Mouse (Mus musculus): ENCODE data around the gene Oas1f. TPM values are rescaled to one million over a fixed set of nuclear protein-coding genes. Genes with fewer than 3 reads are reported as not detected.
"Not testable (repeated sequence)": the region's sequence is repeated elsewhere in the genome, so short reads cannot be mapped to it uniquely, and the experiment has no call there.

The Oas1f gene
- polyA plus RNA-seq, 1 experiment from 2014 or later: 0.08 TPM

- no peak overlapping the region for H3K4me2 ChIP-seq
- H3K9me3 ChIP-seq (ENCODE audit: control insufficient read depth, low read length): no peaks in the 10 kb centered on the region
- WGBS: 87% methylated on average over 11 of the region's 11 CpGs
- ATAC-seq (ENCODE audit: low FRiP score) (no peak), DNase-seq (ENCODE audit: low spot score, missing footprints) (no peak)
- H3K4me1 ChIP-seq (ENCODE audit: control insufficient read depth, insufficient read depth, low read length): no peaks in the 10 kb centered on the region
- H3K9ac ChIP-seq (ENCODE audit: low read length): no peak overlapping the region
- H3K36me3 ChIP-seq (ENCODE audit: control insufficient read depth, insufficient read depth, low read length): no peaks in the 10 kb centered on the region
- H3K4me3 ChIP-seq (ENCODE audit: low read depth, low read length): no peak overlapping the region
- no peaks in the 10 kb centered on the region for H3K27me3 ChIP-seq (ENCODE audit: control insufficient read depth, insufficient read depth, low read length)
- no peak overlapping the region for H3K27ac ChIP-seq (ENCODE audit: low read depth, low read length)
Observed at GRCm38 (mm10) chr5:120895231-120895900, 48.2 kb downstream of the Oas1f start.

GRCm38 (mm10) chr5:120898307-120898706, 51.1 kb downstream of the Oas1f start:
- 90% methylated on average over 6 of the region's 6 CpGs for WGBS
- ATAC-seq (ENCODE audit: low FRiP score) (no peak), DNase-seq (ENCODE audit: low spot score, missing footprints) (no peak)

GRCm38 (mm10) chr5:120898726-120899125, 51.6 kb downstream of the Oas1f start:
- Histone ChIP-seq H3K9me3 (ENCODE audit: control insufficient read depth, low read length) (no peaks in the 10 kb centered on the region), H3K27ac (ENCODE audit: low read depth, low read length) (no peak overlapping the region)

More at GRCm38 (mm10) chr5:120898307-120898706, 51.1 kb downstream of the Oas1f start:
- Histone ChIP-seq H3K4me2 (no peak overlapping the region), H3K36me3 (ENCODE audit: control insufficient read depth, insufficient read depth, low read length) (no peaks in the 10 kb centered on the region), H3K4me3 (ENCODE audit: low read depth, low read length) (no peak overlapping the region), H3K27me3 (ENCODE audit: control insufficient read depth, insufficient read depth, low read length) (no peaks in the 10 kb centered on the region), H3K9me3 (ENCODE audit: control insufficient read depth, low read length) (no peaks in the 10 kb centered on the region), H3K27ac (ENCODE audit: low read depth, low read length) (no peak overlapping the region), H3K4me1 (ENCODE audit: control insufficient read depth, insufficient read depth, low read length) (no peaks in the 10 kb centered on the region), H3K9ac (ENCODE audit: low read length) (no peak overlapping the region)

GRCm38 (mm10) chr5:120900666-120901065, 53.5 kb downstream of the Oas1f start:
- Histone ChIP-seq H3K4me1 (ENCODE audit: control insufficient read depth, insufficient read depth, low read length) (no peaks in the 10 kb centered on the region), H3K36me3 (ENCODE audit: control insufficient read depth, insufficient read depth, low read length) (no peaks in the 10 kb centered on the region), H3K4me2 (no peak overlapping the region), H3K9me3 (ENCODE audit: control insufficient read depth, low read length) (no peaks in the 10 kb centered on the region), H3K9ac (ENCODE audit: low read length) (no peak overlapping the region), H3K27ac (ENCODE audit: low read depth, low read length) (no peak overlapping the region), H3K27me3 (ENCODE audit: control insufficient read depth, insufficient read depth, low read length) (no peaks in the 10 kb centered on the region), H3K4me3 (ENCODE audit: low read depth, low read length) (no peak overlapping the region)
- 47% methylated on average over 1 of the region's 1 CpGs for WGBS
- no peak for DNase-seq (ENCODE audit: low spot score, missing footprints)
- ATAC-seq (ENCODE audit: low FRiP score): no peak

More at GRCm38 (mm10) chr5:120898726-120899125, 51.6 kb downstream of the Oas1f start:
- Histone ChIP-seq H3K4me2 (no peak overlapping the region), H3K4me3 (ENCODE audit: low read depth, low read length) (no peak overlapping the region), H3K9ac (ENCODE audit: low read length) (no peak overlapping the region), H3K36me3 (ENCODE audit: control insufficient read depth, insufficient read depth, low read length) (no peaks in the 10 kb centered on the region), H3K27me3 (ENCODE audit: control insufficient read depth, insufficient read depth, low read length) (no peaks in the 10 kb centered on the region), H3K4me1 (ENCODE audit: control insufficient read depth, insufficient read depth, low read length) (no peaks in the 10 kb centered on the region)
- DNase-seq (ENCODE audit: low spot score, missing footprints): no peak
- no peak for ATAC-seq (ENCODE audit: low FRiP score)

- Histone ChIP-seq H3K9ac (ENCODE audit: low read length) (no peak overlapping the region), H3K36me3 (ENCODE audit: control insufficient read depth, insufficient read depth, low read length) (no peaks in the 10 kb centered on the region), H3K27ac (ENCODE audit: low read depth, low read length) (no peak overlapping the region), H3K9me3 (ENCODE audit: control insufficient read depth, low read length) (no peaks in the 10 kb centered on the region), H3K4me1 (ENCODE audit: control insufficient read depth, insufficient read depth, low read length) (no peaks in the 10 kb centered on the region), H3K4me3 (ENCODE audit: low read depth, low read length) (no peak overlapping the region), H3K27me3 (ENCODE audit: control insufficient read depth, insufficient read depth, low read length) (no peaks in the 10 kb centered on the region), H3K4me2 (no peak overlapping the region)
- DNase-seq (ENCODE audit: low spot score, missing footprints): no peak
- ATAC-seq (ENCODE audit: low FRiP score): no peak
- 92% methylated on average over 5 of the region's 5 CpGs for WGBS
Observed at GRCm38 (mm10) chr5:120902056-120902455, 54.9 kb downstream of the Oas1f start.

GRCm38 (mm10) chr5:120906791-120907733, 59.9 kb downstream of the Oas1f start, which contains the start of gene Oas1a:
Gene Oas1a, minus strand, starts transcription at chr5:120907521.
- H3K27me3 ChIP-seq (ENCODE audit: control insufficient read depth, insufficient read depth, low read length); H3K9me3 ChIP-seq (ENCODE audit: control insufficient read depth, low read length); H3K4me3 ChIP-seq (ENCODE audit: low read depth, low read length); ATAC-seq (ENCODE audit: low FRiP score); H3K9ac ChIP-seq (ENCODE audit: low read length); H3K27ac ChIP-seq (ENCODE audit: low read depth, low read length); DNase-seq (ENCODE audit: low spot score, missing footprints); H3K4me2 ChIP-seq; H3K4me1 ChIP-seq (ENCODE audit: control insufficient read depth, insufficient read depth, low read length); H3K36me3 ChIP-seq (ENCODE audit: control insufficient read depth, insufficient read depth, low read length): not testable (repeated sequence)
- WGBS: 38% methylated on average over 8 of the region's 12 CpGs

Small RNA genes lying within 50 kb of the gene (microRNA-seq; reads per million reads assigned to microRNA genes)
- gene Gm22907: not detected

Other genes starting within 250 kb of the Oas1f start
- 7.9 and 8.9 TPM in 2 replicates for gene Rita1, start 234.8 kb upstream of the Oas1f start, polyA plus RNA-seq (2014; fragmentation: Nextera tagmentation; extraction: Ambion mirVana)
- 26.4 and 32.2 TPM in 2 replicates for gene Ddx54, start 234.6 kb upstream of the Oas1f start, polyA plus RNA-seq (2014; fragmentation: Nextera tagmentation; extraction: Ambion mirVana)
- not detected in 2 replicates for gene Cfap73, start 213.1 kb upstream of the Oas1f start, polyA plus RNA-seq (2014; fragmentation: Nextera tagmentation; extraction: Ambion mirVana)
- 0.14 TPM in 1 of 2 replicates, not detected in the other for gene Rasal1, start 198.6 kb upstream of the Oas1f start, polyA plus RNA-seq (2014; fragmentation: Nextera tagmentation; extraction: Ambion mirVana)
- gene Dtx1, start 135.4 kb upstream of the Oas1f start, polyA plus RNA-seq (2014; fragmentation: Nextera tagmentation; extraction: Ambion mirVana): 5.1 and 5.2 TPM in 2 replicates
- 0.05 and 0.33 TPM in 2 replicates for gene Oas2, start 97.5 kb upstream of the Oas1f start, polyA plus RNA-seq (2014; fragmentation: Nextera tagmentation; extraction: Ambion mirVana)
- gene Oas3, start 69.7 kb upstream of the Oas1f start, polyA plus RNA-seq (2014; fragmentation: Nextera tagmentation; extraction: Ambion mirVana): 0.11 and 0.20 TPM in 2 replicates
- gene Oas1e, start 51.8 kb upstream of the Oas1f start, polyA plus RNA-seq (2014; fragmentation: Nextera tagmentation; extraction: Ambion mirVana): 0.12 TPM in 1 of 2 replicates, not detected in the other
- gene Oas1c, start 34.9 kb upstream of the Oas1f start, polyA plus RNA-seq (2014; fragmentation: Nextera tagmentation; extraction: Ambion mirVana): 0.14 and 0.15 TPM in 2 replicates
- gene Oas1h, start 14.1 kb downstream of the Oas1f start, polyA plus RNA-seq (2014; fragmentation: Nextera tagmentation; extraction: Ambion mirVana): not detected in 2 replicates
- gene Oas1g, start 40.2 kb downstream of the Oas1f start, polyA plus RNA-seq (2014; fragmentation: Nextera tagmentation; extraction: Ambion mirVana): 0.11 TPM in 1 of 2 replicates, not detected in the other
- 0.72 and 0.89 TPM in 2 replicates for gene Oas1a, start 60.2 kb downstream of the Oas1f start, polyA plus RNA-seq (2014; fragmentation: Nextera tagmentation; extraction: Ambion mirVana)
- gene Oas1d, start 67.2 kb downstream of the Oas1f start, polyA plus RNA-seq (2014; fragmentation: Nextera tagmentation; extraction: Ambion mirVana): not detected in 2 replicates
- 0.57 and 1.4 TPM in 2 replicates for gene Rph3a, start 162.7 kb downstream of the Oas1f start, polyA plus RNA-seq (2014; fragmentation: Nextera tagmentation; extraction: Ambion mirVana)